Mouse (Mus musculus): ENCODE measurements around the gene Isy1. TPM values are rescaled to one million over a fixed set of nuclear protein-coding genes. Genes with fewer than 3 reads are reported as not detected.

Gene Isy1
- total and polyA plus RNA-seq, 3 experiments: 43.8 to 140 (median 77.4) TPM

- dilution Hi-C loops (cut with MboI; ENCODE audit: extremely low pct_ligation_motif_present, extremely low pct_unique_long_range_greater_than_20kb, low sequenced_read_pairs): no loop called here
- H3K4me2 ChIP-seq (ENCODE audit: insufficient read depth, low read depth, poor library complexity, severe bottlenecking): no peak overlapping the region
Measured at GRCm38 (mm10) chr6:87873963-87874362, 35.4 kb upstream of the Isy1 start.

GRCm38 (mm10) chr6:87873104-87873503, 34.5 kb upstream of the Isy1 start:
- H3K36me3 ChIP-seq (replicated peaks in 1 of 2; ENCODE audit: control insufficient read depth in 1 of 2, insufficient read depth in 1 of 2, low read length in 1 of 2): no peaks in the 10 kb centered on the region
- in situ Hi-C loops (cut with MboI; ENCODE audit: low pct_ligation_motif_present, low pct_unique_long_range_greater_than_20kb, low sequenced_read_pairs): no loop called here
- TF ChIP-seq PAX5 (IDR thresholded peaks at IDR 0.05; ENCODE audit: low read length) (no peak), UBTF (IDR thresholded peaks at IDR 0.05; ENCODE audit: low read depth, low read length) (no peak), MAFK (IDR thresholded peaks at IDR 0.05; ENCODE audit: insufficient replicate concordance, low read length) (no peak), GABPA (IDR thresholded peaks at IDR 0.05; ENCODE audit: insufficient replicate concordance, low read depth, low read length) (no peak), RAD21 (IDR thresholded peaks at IDR 0.05; ENCODE audit: low read depth, low read length) (no peak), HCFC1 (IDR thresholded peaks at IDR 0.05; ENCODE audit: low read depth, low read length) (no peak), JUND (conservative IDR thresholded peaks at IDR 0.05; ENCODE audit: low read depth, low read length) (no peak), TCF12 (IDR thresholded peaks at IDR 0.05; ENCODE audit: low read depth, low read length) (no peak), IRF4 (IDR thresholded peaks at IDR 0.05; ENCODE audit: low read depth, low read length) (no peak), ZC3H11A (IDR thresholded peaks at IDR 0.05; ENCODE audit: low read depth, low read length) (no peak), CTCF (conservative IDR thresholded peaks at IDR 0.05 in 1 of 2, IDR thresholded peaks at IDR 0.05 in 1 of 2; ENCODE audit: low read depth in 2 of 2, low read length in 2 of 2) (no peak), CHD1 (IDR thresholded peaks at IDR 0.05; ENCODE audit: low read depth, low read length) (no peak), MEF2A (IDR thresholded peaks at IDR 0.05; ENCODE audit: borderline replicate concordance, low read depth, low read length) (no peak)
- peaks cover 3% of the 10 kb centered on the region for H3K9me3 ChIP-seq (replicated peaks; ENCODE audit: low read length)
- DNase-seq (ENCODE audit: extremely low read depth): no peak
- no peak overlapping the region for H3K4me3 ChIP-seq (replicated peaks in 1 of 3; ENCODE audit: low read depth in 2 of 3, low read length in 2 of 3, poor library complexity in 1 of 3)
- H3K27ac ChIP-seq (ENCODE audit: insufficient read depth, low read depth): no peak overlapping the region
- H3K9ac ChIP-seq (ENCODE audit: insufficient read depth, low read depth): no peak overlapping the region
- H3K79me2 ChIP-seq (replicated peaks; ENCODE audit: control insufficient read depth, extremely low read depth, insufficient read depth, poor library complexity, severe bottlenecking): no peaks in the 10 kb centered on the region
- no peak overlapping the region for H3K4me2 ChIP-seq (ENCODE audit: insufficient read depth, low read depth, poor library complexity, severe bottlenecking)
- peaks cover 4 to 15% of the 10 kb centered on the region in 2 experiments for H3K4me1 ChIP-seq (ENCODE audit: control insufficient read depth in 1 of 2, insufficient read depth in 2 of 2)
- H3K27me3 ChIP-seq (replicated peaks): no peaks in the 10 kb centered on the region
- dilution Hi-C loops (cut with MboI; ENCODE audit: extremely low pct_ligation_motif_present, extremely low pct_unique_long_range_greater_than_20kb, low sequenced_read_pairs): no loop called here

More at GRCm38 (mm10) chr6:87873963-87874362, 35.4 kb upstream of the Isy1 start:
- Histone ChIP-seq H3K27ac (ENCODE audit: insufficient read depth, low read depth) (no peak overlapping the region), H3K36me3 (replicated peaks in 1 of 2; ENCODE audit: control insufficient read depth in 1 of 2, insufficient read depth in 1 of 2, low read length in 1 of 2) (no peaks in the 10 kb centered on the region), H3K4me1 (ENCODE audit: control insufficient read depth in 1 of 2, insufficient read depth in 2 of 2) (peaks cover 5 to 11% of the 10 kb centered on the region in 2 experiments), H3K9me3 (replicated peaks; ENCODE audit: low read length) (peaks cover 3% of the 10 kb centered on the region), H3K9ac (ENCODE audit: insufficient read depth, low read depth) (no peak overlapping the region), H3K27me3 (replicated peaks) (no peaks in the 10 kb centered on the region), H3K79me2 (replicated peaks; ENCODE audit: control insufficient read depth, extremely low read depth, insufficient read depth, poor library complexity, severe bottlenecking) (no peaks in the 10 kb centered on the region), H3K4me3 (replicated peaks in 1 of 3; ENCODE audit: low read depth in 2 of 3, low read length in 2 of 3, poor library complexity in 1 of 3) (no peak overlapping the region)
- in situ Hi-C loops (cut with MboI; ENCODE audit: low pct_ligation_motif_present, low pct_unique_long_range_greater_than_20kb, low sequenced_read_pairs): no loop called here
- no peak for DNase-seq (ENCODE audit: extremely low read depth)
- TF ChIP-seq E2F4 (IDR thresholded peaks at IDR 0.05; ENCODE audit: insufficient replicate concordance, low read depth, low read length): no peak
- no peak for TF ChIP-seq PAX5 (IDR thresholded peaks at IDR 0.05; ENCODE audit: low read length)
- peak; percentile 5 to 18; a peak in 1 of 4 replicates for TF ChIP-seq CTCF (conservative IDR thresholded peaks at IDR 0.05 in 1 of 2, IDR thresholded peaks at IDR 0.05 in 1 of 2; ENCODE audit: low read depth in 2 of 2, low read length in 2 of 2)
- TF ChIP-seq ELF1 (IDR thresholded peaks at IDR 0.05; ENCODE audit: low read depth, low read length): no peak
- no peak for TF ChIP-seq JUND (conservative IDR thresholded peaks at IDR 0.05; ENCODE audit: low read depth, low read length)
- no peak for TF ChIP-seq ZKSCAN1 (IDR thresholded peaks at IDR 0.05; ENCODE audit: borderline replicate concordance, low read depth, low read length)
- TF ChIP-seq NELFE (IDR thresholded peaks at IDR 0.05; ENCODE audit: low read depth, low read length): no peak

Measured in CH12.LX (cell line).